Mouse (Mus musculus): ENCODE data around the gene Gzma.

- no peak for TF ChIP-seq POLR2A (IDR thresholded peaks at IDR 0.05; ENCODE audit: insufficient read length, low read depth)
- no peak for TF ChIP-seq SRF (IDR thresholded peaks at IDR 0.05; ENCODE audit: control insufficient read depth, insufficient read length, low read depth)
- no peak for TF ChIP-seq USF1 (IDR thresholded peaks at IDR 0.05; ENCODE audit: low read depth)
- TF ChIP-seq MYOD1 (IDR thresholded peaks at IDR 0.05; ENCODE audit: control insufficient read depth in 1 of 3, insufficient read length in 2 of 3, low read depth in 2 of 3): no peak
- no peak for TF ChIP-seq MAX (IDR thresholded peaks at IDR 0.05; ENCODE audit: low read depth)
- TF ChIP-seq E2F4 (IDR thresholded peaks at IDR 0.05; ENCODE audit: insufficient read depth): no peak
- no peak for TF ChIP-seq CEBPB (IDR thresholded peaks at IDR 0.05; ENCODE audit: insufficient read depth, poor library complexity, severe bottlenecking)
- no peak for TF ChIP-seq REST (IDR thresholded peaks at IDR 0.05; ENCODE audit: insufficient read depth, insufficient read length)
- no peak for TF ChIP-seq POLR2AphosphoS2 (IDR thresholded peaks at IDR 0.05; ENCODE audit: insufficient read length, low read depth)
- TF ChIP-seq MYOG (IDR thresholded peaks at IDR 0.05; ENCODE audit: control insufficient read depth in 1 of 3, insufficient read depth in 1 of 3, insufficient read length in 2 of 3, low read depth in 2 of 3): no peak
- TF ChIP-seq TCF3 (IDR thresholded peaks at IDR 0.05; ENCODE audit: insufficient read length, low read depth): no peak
- no peak for TF ChIP-seq TCF12 (IDR thresholded peaks at IDR 0.05; ENCODE audit: insufficient read depth, poor library complexity, severe bottlenecking)
Measured at GRCm38 (mm10) chr13:113120324-113121237, 19.8 kb upstream of the Gzma start.
